Mouse (Mus musculus): Measurements from ENCODE around the gene Zfp110. TPM values are rescaled to one million over a fixed set of nuclear protein-coding genes. Genes with fewer than 3 reads are reported as not detected.

The Zfp110 gene
- total RNA-seq, 2 experiments from 2014 or later = 15.1 to 17.3 TPM

- intact Hi-C loops (cut with DNase I) = no loop called here
- no peak for DNase-seq
These were observed 53.0 kb downstream of the Zfp110 start for GRCm38 (mm10) chr7:12887585-12887984.

DNA sequence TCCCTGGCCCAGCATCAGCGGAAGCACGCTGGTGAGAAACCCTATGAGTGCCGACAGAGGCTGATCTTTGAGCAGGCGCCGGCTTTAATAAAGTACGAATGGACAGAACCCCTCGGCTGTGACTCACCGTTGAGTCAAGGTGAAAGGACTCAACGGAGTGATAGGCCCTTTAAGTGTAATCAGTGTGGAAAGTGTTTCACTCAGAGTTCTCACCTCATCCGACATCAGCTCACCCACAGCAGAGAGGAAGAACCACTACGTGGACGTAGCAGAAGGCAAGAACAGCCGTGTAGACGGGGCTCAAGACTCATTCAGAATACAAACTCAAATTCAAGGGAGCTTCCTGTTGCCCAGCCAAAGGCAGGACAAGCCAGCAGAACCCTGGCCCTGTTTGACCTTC, 56.4 kb downstream of the Zfp110 start:
- DNase-seq = no peak
- intact Hi-C loops (cut with DNase I) = no loop called here

- intact Hi-C loops (cut with DNase I) = no loop called here
- DNase-seq = no peak
These were observed 56.8 kb downstream of the Zfp110 start for GRCm38 (mm10) chr7:12891334-12891733.

- intact Hi-C loops (cut with DNase I) = no loop called here
- peak; percentile 87 to 92 for DNase-seq
These were observed 63.3 kb downstream of the Zfp110 start, which contains the start of gene Zscan22 for GRCm38 (mm10) chr7:12897655-12898410. TSS of gene Zscan22 (plus strand) at chr7:12897815.

Other genes with a start within 250 kb of the Zfp110 start
- gene Vmn2r53, start 226.0 kb upstream of the Zfp110 start, total RNA-seq (2021) = under 1 TPM; 0.02 TPM
- gene Vmn2r54, start 194.4 kb upstream of the Zfp110 start, total RNA-seq (2021) = not detected
- not detected for gene Vmn2r55, start 149.8 kb upstream of the Zfp110 start, total RNA-seq (2021)
- not detected for gene Vmn2r56, start 99.8 kb upstream of the Zfp110 start, total RNA-seq (2021)
- gene Zscan18, start 31.1 kb upstream of the Zfp110 start, total RNA-seq (2021) = 1 to 10 TPM; 1.4 TPM
- gene Zfp329, start 15.9 kb upstream of the Zfp110 start, total RNA-seq (2021) = 1 to 10 TPM; 8.6 to 9.3 TPM
- gene Zfp128, start 46.4 kb downstream of the Zfp110 start, total RNA-seq (2021) = 1 to 10 TPM; 3.9 to 4.0 TPM
- 1 to 10 TPM; 6.6 to 6.8 TPM for gene Zscan22, start 63.1 kb downstream of the Zfp110 start, total RNA-seq (2021)
- 100 to 1,000 TPM; 536 to 584 TPM for gene Rps5, start 87.5 kb downstream of the Zfp110 start, total RNA-seq (2021)
- under 1 TPM; 0.22 to 0.29 TPM for gene Rnf225, start 92.7 kb downstream of the Zfp110 start, total RNA-seq (2021)
- gene Zfp324, start 131.1 kb downstream of the Zfp110 start, total RNA-seq (2021) = 1 to 10 TPM; 4.1 to 4.5 TPM
- gene Zfp446, start 143.1 kb downstream of the Zfp110 start, total RNA-seq (2021) = 1 to 10 TPM; 2.6 to 3.3 TPM
- gene Slc27a5, start 163.4 kb downstream of the Zfp110 start, total RNA-seq (2021) = not detected
- 100 to 1,000 TPM; 115 TPM for gene Trim28, start 164.4 kb downstream of the Zfp110 start, total RNA-seq (2021)
- 1 to 10 TPM; 8.4 to 9.2 TPM for gene Zbtb45, start 175.3 kb downstream of the Zfp110 start, total RNA-seq (2021)
- gene Chmp2a, start 200.0 kb downstream of the Zfp110 start, total RNA-seq (2021) = 100 to 1,000 TPM; 129 to 130 TPM
- gene Ube2m, start 203.5 kb downstream of the Zfp110 start, total RNA-seq (2021) = 100 to 1,000 TPM; 179 TPM
- 1 to 10 TPM in 1 of 2 experiments, under 1 TPM in 1; 0.73 to 1.0 TPM for gene Mzf1, start 220.0 kb downstream of the Zfp110 start, total RNA-seq (2021)

All from heart, postnatal 14 days (tissue).